Mouse (Mus musculus) midbrain, embryonic 14.5 days (tissue): ENCODE measurements around the gene Pdk2. TPM values are rescaled to one million over a fixed set of nuclear protein-coding genes. Genes with fewer than 3 reads are reported as not detected.

Experiments used
- ATAC-seq: fragments of 200-750 bp; cut with Nextera tagmentation; 2 replicates; pipeline ENCODE4 v1.8.0; 2017; ENCODE audit warnings: moderate number of reproducible peaks, moderate library complexity; ENCODE audit not compliant: low FRiP score, low TSS enrichment
- DNase-seq: peaks from one replicate; pipeline ENCODE4 v3.0.0-alpha.2; 2015
- H3K27ac ChIP-seq: fragments of 300-500 bp; sonication (generic); replicated peaks from 2 replicates; pipeline ENCODE4 v1.5.1; 2014; ENCODE audit warnings: mild to moderate bottlenecking, low read depth, low read length, moderate library complexity
- H3K27me3 ChIP-seq: fragments of 300-500 bp; sonication (generic); 2 replicates; pipeline ENCODE4 v1.6.1; 2014; ENCODE audit warnings: low read length, control low read depth, mixed read lengths; ENCODE audit not compliant: control insufficient read depth, insufficient read depth
- H3K36me3 ChIP-seq: fragments of 300-500 bp; sonication (generic); 2 replicates; pipeline ENCODE4 v1.6.1; 2014; ENCODE audit warnings: low read length, control low read depth; ENCODE audit not compliant: control insufficient read depth, insufficient read depth
- H3K4me1 ChIP-seq: fragments of 300-500 bp; sonication (generic); 2 replicates; pipeline ENCODE4 v1.6.1; 2014; ENCODE audit warnings: mild to moderate bottlenecking, antibody characterized with exemption, low read length, control low read depth; ENCODE audit not compliant: control insufficient read depth, insufficient read depth
- H3K4me2 ChIP-seq: fragments of 300-500 bp; sonication (generic); 2 replicates; pipeline ENCODE4 v1.6.1; 2014; ENCODE audit warnings: mild to moderate bottlenecking, low read length, moderate library complexity
- H3K4me3 ChIP-seq: fragments of 300-500 bp; sonication (generic); replicated peaks from 2 replicates; pipeline ENCODE4 v1.5.1; 2014; ENCODE audit warnings: low read depth, low read length
- H3K9ac ChIP-seq: fragments of 300-500 bp; sonication (generic); replicated peaks from 2 replicates; pipeline ENCODE4 v1.6.1; 2014; ENCODE audit warnings: mild to moderate bottlenecking, low read length, moderate library complexity
- H3K9me3 ChIP-seq: fragments of 300-500 bp; sonication (generic); 2 replicates; pipeline ENCODE4 v1.6.1; 2016; ENCODE audit warnings: low read length, control low read depth, mixed read lengths; ENCODE audit not compliant: control insufficient read depth
- WGBS: fragments of 180-500 bp; shearing (Covaris S2); extraction: QIAGEN DNeasy Blood & Tissue Kit; methylation state at CpG from one replicate; pipeline ENCODE4 v1.1.7; 2014; 5-methylcytosine and 5-hydroxymethylcytosine counted together
- polyA plus RNA-seq: library from polyadenylated mRNA; unstranded; fragments of >200 nt; fragmentation: Nextera tagmentation; extraction: Ambion mirVana; gene quantifications from 2 replicates; pipeline ENCODE4 v1.2.1, GENCODE M21; 2014

Gene Pdk2
- polyA plus RNA-seq, 1 experiment from 2014 or later, result 22.7 TPM

GRCm38 (mm10) chr11:95025227-95026012 is 15.7 kb downstream of the Pdk2 start:
- WGBS, result 88% methylated on average over 11 of the region's 11 CpGs
- H3K9me3 ChIP-seq, result no peaks in the 10 kb centered on the region
- H3K9ac ChIP-seq, result no peak overlapping the region
- no peak overlapping the region for H3K4me2 ChIP-seq
- no peaks in the 10 kb centered on the region for H3K27me3 ChIP-seq
- no peak for ATAC-seq
- no peak for DNase-seq
- H3K36me3 ChIP-seq, result peaks cover 59% of the 10 kb centered on the region
- H3K4me1 ChIP-seq, result 0 out of 2 replicates have a peak, but pooled peaks cover 3% of the 10 kb centered on the region
- H3K4me3 ChIP-seq, result no peak overlapping the region
- 0 out of 2 replicates have a peak overlapping the region, but pooled peaks have one; percentile 13 for H3K27ac ChIP-seq

DNA sequence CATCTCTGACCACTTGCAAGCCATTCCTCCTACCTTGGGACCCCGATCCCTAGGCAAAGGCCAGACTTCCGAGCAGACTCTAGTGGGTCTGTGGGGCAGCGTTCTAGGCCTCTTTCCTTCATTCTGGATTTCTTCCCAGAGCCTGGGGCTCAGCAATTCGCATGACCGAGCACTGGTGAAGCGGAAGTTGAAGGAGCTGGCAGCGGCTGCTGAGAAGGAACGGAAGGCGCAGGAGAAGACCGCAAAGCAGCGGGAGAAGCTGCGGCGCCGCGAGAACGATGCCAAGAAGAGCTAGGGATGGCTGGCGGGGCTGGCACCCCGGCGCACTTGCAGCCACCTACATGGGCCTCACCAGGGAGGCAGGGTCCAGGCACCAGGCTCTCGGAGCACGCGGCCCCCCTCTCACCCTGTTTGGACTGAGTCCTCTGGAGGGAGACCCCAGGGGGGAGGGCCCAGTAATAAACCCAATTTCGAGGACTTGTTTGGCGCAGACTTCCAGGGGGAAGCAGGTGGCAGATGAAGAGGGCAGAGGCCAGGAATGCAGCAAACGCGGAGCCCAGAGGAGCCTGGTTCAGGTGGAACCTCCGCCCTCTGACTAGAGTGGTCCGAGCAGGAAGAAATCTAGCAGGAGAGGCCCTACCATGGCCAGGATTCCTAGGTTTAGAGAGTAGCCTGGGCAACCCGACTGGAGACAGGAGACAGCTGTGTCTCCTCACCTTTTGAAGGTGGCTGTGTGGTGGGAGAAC is 16.5 kb downstream of the Pdk2 start:
- ATAC-seq, result no peak
- H3K36me3 ChIP-seq, result peaks cover 67% of the 10 kb centered on the region

DNA sequence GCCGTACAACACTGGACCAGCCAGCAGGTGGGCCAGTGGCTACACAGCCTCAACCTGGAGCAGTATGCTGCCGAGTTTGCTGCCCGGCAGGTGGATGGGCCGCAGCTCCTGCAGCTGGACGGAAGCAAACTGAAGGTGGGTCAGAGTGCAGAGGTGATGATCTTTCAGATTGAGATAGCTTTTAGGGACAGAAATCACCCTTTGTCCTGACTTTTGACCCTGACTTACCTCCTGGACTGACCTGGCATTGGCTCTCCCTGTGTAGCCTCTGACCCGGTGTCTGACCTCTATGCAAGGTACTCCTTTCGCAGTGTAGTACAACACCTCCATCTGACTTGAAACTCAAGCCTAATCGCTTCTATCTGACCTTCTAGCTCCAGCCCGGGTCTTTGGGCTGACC is 17.7 kb downstream of the Pdk2 start:
- Histone ChIP-seq H3K36me3 (peaks cover 78% of the 10 kb centered on the region), H3K27ac (no peak overlapping the region)
- WGBS, result 98% methylated on average over 9 of the region's 9 CpGs

More for the DNA sequence above, 16.5 kb downstream of the Pdk2 start:
- DNase-seq, result no peak
- Histone ChIP-seq H3K27ac (no peak overlapping the region), H3K9ac (no peak overlapping the region), H3K4me2 (no peak overlapping the region), H3K4me3 (no peak overlapping the region), H3K27me3 (no peaks in the 10 kb centered on the region), H3K4me1 (0 out of 2 replicates have a peak, but pooled peaks cover 3% of the 10 kb centered on the region), H3K9me3 (no peaks in the 10 kb centered on the region)
- 76% methylated on average over 29 of the region's 29 CpGs for WGBS

DNA sequence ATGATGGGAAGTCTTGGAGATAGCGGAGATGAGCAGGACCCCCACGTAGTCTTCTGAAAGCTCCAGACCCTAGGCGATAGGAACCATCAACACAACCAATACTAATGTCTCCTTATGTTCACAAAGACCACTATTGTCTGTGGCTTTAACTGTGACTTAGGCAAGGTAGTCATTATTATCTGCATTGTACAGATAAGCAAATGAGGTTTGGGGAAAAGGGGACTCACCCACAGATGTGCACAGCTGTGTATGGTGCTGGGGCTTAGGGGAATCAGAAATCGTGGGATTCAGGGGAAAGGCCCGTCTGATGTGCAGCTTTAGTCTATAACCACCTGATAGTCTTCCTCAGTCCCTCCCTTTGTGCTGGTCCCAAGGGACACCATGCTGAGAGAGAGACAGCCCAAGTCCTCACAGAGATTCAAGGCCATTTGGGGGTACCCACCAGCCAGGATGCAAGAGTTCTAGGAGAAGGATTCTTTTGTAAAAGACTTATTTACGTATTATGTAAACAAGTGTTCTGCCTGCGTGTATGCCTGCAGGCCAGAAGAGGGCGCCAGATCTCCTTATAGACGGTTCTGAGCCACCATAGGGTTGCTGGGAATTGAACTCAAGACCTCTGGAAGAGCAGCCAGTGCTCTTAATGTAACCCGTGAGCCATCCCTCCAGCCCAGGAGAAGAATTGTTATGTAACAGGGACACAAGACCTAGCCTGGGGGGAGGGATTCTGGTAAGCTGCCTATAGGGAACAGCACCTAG is 18.7 kb downstream of the Pdk2 start:
- ATAC-seq (no peak), DNase-seq (no peak)
- no peaks in the 10 kb centered on the region for H3K27me3 ChIP-seq
- H3K36me3 ChIP-seq, result peaks cover 84% of the 10 kb centered on the region
- no peak overlapping the region for H3K4me3 ChIP-seq
- H3K9me3 ChIP-seq, result no peaks in the 10 kb centered on the region
- H3K4me1 ChIP-seq, result no peaks in the 10 kb centered on the region
- no peak overlapping the region for H3K27ac ChIP-seq
- WGBS, result 82% methylated on average over 10 of the region's 10 CpGs
- H3K9ac ChIP-seq, result no peak overlapping the region
- no peak overlapping the region for H3K4me2 ChIP-seq

More for the DNA sequence above, 17.7 kb downstream of the Pdk2 start:
- no peak for DNase-seq
- no peak overlapping the region for H3K4me3 ChIP-seq
- no peak for ATAC-seq
- H3K9me3 ChIP-seq, result no peaks in the 10 kb centered on the region
- H3K9ac ChIP-seq, result no peak overlapping the region
- 0 out of 2 replicates have a peak, but pooled peaks cover 3% of the 10 kb centered on the region for H3K4me1 ChIP-seq
- H3K4me2 ChIP-seq, result no peak overlapping the region
- no peaks in the 10 kb centered on the region for H3K27me3 ChIP-seq

- Histone ChIP-seq H3K4me1 (peaks cover 37% of the 10 kb centered on the region), H3K27ac (no peak overlapping the region), H3K4me2 (no peak overlapping the region), H3K36me3 (peaks cover 62% of the 10 kb centered on the region), H3K4me3 (no peak overlapping the region), H3K9me3 (no peaks in the 10 kb centered on the region), H3K27me3 (no peaks in the 10 kb centered on the region), H3K9ac (no peak overlapping the region)
- WGBS, result 77% methylated on average over 3 of the region's 3 CpGs
- ATAC-seq (no peak), DNase-seq (no peak)
Observed at GRCm38 (mm10) chr11:95015484-95015883, 25.7 kb downstream of the Pdk2 start.

GRCm38 (mm10) chr11:95012487-95012886 is 28.7 kb downstream of the Pdk2 start:
- Histone ChIP-seq H3K36me3 (peaks cover 36% of the 10 kb centered on the region), H3K4me1 (peaks cover 52% of the 10 kb centered on the region), H3K4me3 (peak overlapping the region; percentile 97), H3K9me3 (no peaks in the 10 kb centered on the region), H3K9ac (peak overlapping the region; percentile 99; the same call in 1 of the 2 replicates), H3K27ac (peak overlapping the region; percentile 47; the same call in 1 of the 2 replicates), H3K27me3 (no peaks in the 10 kb centered on the region), H3K4me2 (peak overlapping the region; percentile 77)
- 24% methylated on average over 3 of the region's 3 CpGs for WGBS
- DNase-seq (peak; percentile 72), ATAC-seq (no peak)

DNA sequence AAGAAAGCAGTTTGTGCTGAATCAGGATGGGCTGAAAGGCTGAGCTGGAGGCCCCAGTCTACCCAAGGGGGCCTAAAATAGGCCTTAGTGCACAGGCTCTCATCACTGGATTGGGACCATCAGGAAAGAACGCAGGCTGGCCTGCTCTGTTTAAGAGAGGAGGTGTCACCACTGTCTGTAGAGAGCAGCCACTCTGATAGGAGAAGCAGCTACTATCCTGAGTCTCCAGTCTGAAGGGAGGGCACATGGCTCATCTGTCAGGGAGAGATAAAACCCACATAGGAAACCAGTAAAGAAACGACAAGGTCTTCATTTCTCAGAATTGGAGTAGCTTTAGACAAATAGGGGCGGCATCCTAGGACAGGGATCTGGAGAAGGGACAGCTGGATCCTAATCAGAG is 29.1 kb downstream of the Pdk2 start:
- peak overlapping the region; percentile 47 for H3K27ac ChIP-seq
- peak overlapping the region; percentile 97 for H3K4me3 ChIP-seq
- WGBS, result 48% methylated on average over 3 of the region's 3 CpGs
- H3K27me3 ChIP-seq, result no peaks in the 10 kb centered on the region
- H3K4me1 ChIP-seq, result peaks cover 53% of the 10 kb centered on the region
- ATAC-seq, result no peak
- peak overlapping the region; percentile 99; the same call in 1 of the 2 replicates for H3K9ac ChIP-seq
- no peak for DNase-seq
- peak overlapping the region; percentile 77 for H3K4me2 ChIP-seq
- peaks cover 32% of the 10 kb centered on the region for H3K36me3 ChIP-seq
- no peaks in the 10 kb centered on the region for H3K9me3 ChIP-seq

GRCm38 (mm10) chr11:95011416-95011815 is 29.7 kb downstream of the Pdk2 start:
- peak overlapping the region; percentile 77 for H3K4me2 ChIP-seq
- H3K36me3 ChIP-seq, result peaks cover 26% of the 10 kb centered on the region
- peak overlapping the region; percentile 99 for H3K9ac ChIP-seq
- peaks cover 57% of the 10 kb centered on the region for H3K4me1 ChIP-seq
- peak overlapping the region; percentile 97 for H3K4me3 ChIP-seq
- ATAC-seq (no peak), DNase-seq (no peak)
- H3K27me3 ChIP-seq, result no peaks in the 10 kb centered on the region
- WGBS, result 25% methylated on average over 1 of the region's 1 CpGs
- H3K27ac ChIP-seq, result peak overlapping the region; percentile 47
- H3K9me3 ChIP-seq, result no peaks in the 10 kb centered on the region
